Comparison of ENCODE assay signal across 8 mouse cellular contexts in genomic region chr9:118082575-118083431, GRCm38 (mm10). TPM values are rescaled to one million over a fixed set of nuclear protein-coding genes. Genes with fewer than 3 reads are reported as not detected.
DNase-seq lines count a peak whose midpoint lies in the region; ATAC-seq and TF ChIP-seq lines count a peak whose summit lies in the region.

No protein-coding gene starts in this region.

- H3K4me2 ChIP-seq in forebrain, embryonic 16.5 days (ENCODE audit: low read length), result peak overlapping the region; percentile 28
- peak overlapping the region; percentile 57 for H3K4me2 ChIP-seq in liver, embryonic 16.5 days (ENCODE audit: low read depth, low read length)
- peak overlapping the region; percentile 61 for H3K4me2 ChIP-seq in stomach, embryonic 16.5 days (ENCODE audit: low read depth, low read length)

- H3K27ac ChIP-seq in thymus, adult 2 months (ENCODE audit: control insufficient read depth, insufficient read depth, low read length), result peak overlapping the region; percentile 59; the same call in 1 of the 2 replicates
- H3K27ac ChIP-seq in forebrain, embryonic 16.5 days (ENCODE audit: low read length), result no peak overlapping the region
- H3K27ac ChIP-seq in liver, embryonic 16.5 days (ENCODE audit: low read length), result no peak overlapping the region
- peak overlapping the region; percentile 10 for H3K27ac ChIP-seq in stomach, embryonic 16.5 days (ENCODE audit: low read length)

- H3K9ac ChIP-seq in forebrain, embryonic 16.5 days (replicated peaks; ENCODE audit: low read depth, low read length), result 0 out of 2 replicates have a peak overlapping the region, but pooled peaks have one; percentile 31
- H3K9ac ChIP-seq in liver, embryonic 16.5 days (ENCODE audit: low read depth, low read length), result 0 out of 2 replicates have a peak overlapping the region, but pooled peaks have one; percentile 32
- peak overlapping the region; percentile 68 for H3K9ac ChIP-seq in stomach, embryonic 16.5 days (ENCODE audit: low read length)

- DNase-seq in thymus, adult 2 months, result peak; percentile 22
- DNase-seq in thymus, postnatal 10 days (ENCODE audit: low spot score in 2 of 2), result no peak
- DNase-seq in adrenal gland, adult 18-20 months (ENCODE audit: low spot score in 2 of 2), result no peak
- DNase-seq in gastrocnemius, postnatal 10 days, result no peak
- DNase-seq in lung, postnatal 14 days, result no peak

- no peak for ATAC-seq in forebrain, embryonic 16.5 days
- ATAC-seq in liver, embryonic 16.5 days (ENCODE audit: low read depth), result peak; percentile 32; the same call in 1 of the 2 replicates
- ATAC-seq in stomach, embryonic 16.5 days (ENCODE audit: insufficient read depth, low FRiP score), result peak; percentile 60

- TF ChIP-seq POLR2A in thymus, adult 2 months (IDR thresholded peaks at IDR 0.05; ENCODE audit: control insufficient read depth, extremely low read depth, insufficient read depth, low read length, poor library complexity), result no peak

- H3K27me3 ChIP-seq in thymus, adult 2 months (ENCODE audit: control insufficient read depth, insufficient read depth, low read length), result no peaks in the 10 kb centered on the region
- H3K27me3 ChIP-seq in forebrain, embryonic 16.5 days (replicated peaks; ENCODE audit: control insufficient read depth, insufficient read depth, low read length), result no peaks in the 10 kb centered on the region
- H3K27me3 ChIP-seq in liver, embryonic 16.5 days (ENCODE audit: control insufficient read depth, insufficient read depth, low read depth, low read length), result no peaks in the 10 kb centered on the region
- H3K27me3 ChIP-seq in stomach, embryonic 16.5 days (ENCODE audit: control insufficient read depth, insufficient read depth, low read length), result no peaks in the 10 kb centered on the region

- 3% methylated on average over 22 of the region's 22 CpGs for WGBS in thymus, adult 2 months
- WGBS in forebrain, embryonic 16.5 days, result 25% methylated on average over 22 of the region's 22 CpGs
- WGBS in liver, embryonic 16.5 days (ENCODE audit: insufficient replicate concordance), result 9% methylated on average over 22 of the region's 22 CpGs
- 20% methylated on average over 22 of the region's 22 CpGs for WGBS in stomach, embryonic 16.5 days

- peaks cover 5% of the 10 kb centered on the region; the same call in 1 of the 2 replicates for H3K4me1 ChIP-seq in thymus, adult 2 months (replicated peaks; ENCODE audit: control insufficient read depth, insufficient read depth, low read length)
- H3K4me1 ChIP-seq in forebrain, embryonic 16.5 days (replicated peaks; ENCODE audit: control insufficient read depth, insufficient read depth, low read length), result peaks cover 11% of the 10 kb centered on the region
- H3K4me1 ChIP-seq in liver, embryonic 16.5 days (ENCODE audit: control insufficient read depth, low read depth, low read length), result no peaks in the 10 kb centered on the region
- peaks cover 8% of the 10 kb centered on the region; the same call in 1 of the 2 replicates for H3K4me1 ChIP-seq in stomach, embryonic 16.5 days (ENCODE audit: control insufficient read depth, insufficient read depth, low read length)

- H3K4me3 ChIP-seq in thymus, adult 2 months (ENCODE audit: control insufficient read depth, insufficient read depth, low read length), result peak overlapping the region; percentile 48
- H3K4me3 ChIP-seq in forebrain, embryonic 16.5 days (replicated peaks; ENCODE audit: low read length), result no peak overlapping the region
- peak overlapping the region; percentile 41 for H3K4me3 ChIP-seq in liver, embryonic 16.5 days (ENCODE audit: low read depth, low read length)
- H3K4me3 ChIP-seq in stomach, embryonic 16.5 days (replicated peaks; ENCODE audit: low read length), result peak overlapping the region; percentile 44

- no peaks in the 10 kb centered on the region for H3K36me3 ChIP-seq in thymus, adult 2 months (ENCODE audit: control insufficient read depth, insufficient read depth, low read length)
- no peaks in the 10 kb centered on the region for H3K36me3 ChIP-seq in forebrain, embryonic 16.5 days (ENCODE audit: control insufficient read depth, insufficient read depth)
- H3K36me3 ChIP-seq in liver, embryonic 16.5 days (ENCODE audit: control insufficient read depth, insufficient read depth), result no peaks in the 10 kb centered on the region
- H3K36me3 ChIP-seq in stomach, embryonic 16.5 days (ENCODE audit: control insufficient read depth, insufficient read depth, low read length), result no peaks in the 10 kb centered on the region

- H3K9me3 ChIP-seq in forebrain, embryonic 16.5 days (ENCODE audit: control insufficient read depth, low read length), result no peaks in the 10 kb centered on the region
- no peaks in the 10 kb centered on the region for H3K9me3 ChIP-seq in liver, embryonic 16.5 days (replicated peaks; ENCODE audit: control insufficient read depth, low read length)
- no peaks in the 10 kb centered on the region for H3K9me3 ChIP-seq in stomach, embryonic 16.5 days (replicated peaks; ENCODE audit: control insufficient read depth, low read length)

- no peak for TF ChIP-seq CTCF in thymus, adult 2 months (IDR thresholded peaks at IDR 0.05; ENCODE audit: borderline replicate concordance, control insufficient read depth, extremely low read depth, insufficient read depth, low read length, poor library complexity)

RNA-seq across cellular contexts. Expression of gene Azi2, which starts 42.5 kb away (rescaled TPM):
- polyA plus RNA-seq in thymus, adult 2 months (2012; rRNA removed), result 32.0 and 35.1 TPM in 2 replicates
- 87.2 and 92.4 TPM in 2 replicates for polyA plus RNA-seq in forebrain, embryonic 16.5 days (2015; fragmentation: Nextera tagmentation; extraction: Ambion mirVana)
- 31.2 and 33.0 TPM in 2 replicates for polyA plus RNA-seq in liver, embryonic 16.5 days (2015; fragmentation: Nextera tagmentation; extraction: Ambion mirVana)
- polyA plus RNA-seq in stomach, embryonic 16.5 days (2015; fragmentation: Nextera tagmentation; extraction: Ambion mirVana), result 71.0 and 79.9 TPM in 2 replicates
- total RNA-seq in adrenal gland, adult 18-20 months (2021), result 10 to 100 TPM; 73.8 to 75.4 TPM
- 10 to 100 TPM; 46.5 to 48.8 TPM for total RNA-seq in gastrocnemius, postnatal 10 days (2021)

Comparison
In these comparisons a context has a peak if more than half of its experiments do, and no peak if none do; other contexts are left out.
1. H3K27ac ChIP-seq: peak in thymus, adult 2 months (single experiment) and stomach, embryonic 16.5 days (single experiment); none in forebrain, embryonic 16.5 days (single experiment) and liver, embryonic 16.5 days (single experiment).
2. Peak in every context shown above with its lines, with median percentiles within 50 percentile points of each other: H3K4me2 ChIP-seq and H3K9ac ChIP-seq.